ENCODE assay signal across 7 mouse cellular contexts in the genomic region with DNA sequence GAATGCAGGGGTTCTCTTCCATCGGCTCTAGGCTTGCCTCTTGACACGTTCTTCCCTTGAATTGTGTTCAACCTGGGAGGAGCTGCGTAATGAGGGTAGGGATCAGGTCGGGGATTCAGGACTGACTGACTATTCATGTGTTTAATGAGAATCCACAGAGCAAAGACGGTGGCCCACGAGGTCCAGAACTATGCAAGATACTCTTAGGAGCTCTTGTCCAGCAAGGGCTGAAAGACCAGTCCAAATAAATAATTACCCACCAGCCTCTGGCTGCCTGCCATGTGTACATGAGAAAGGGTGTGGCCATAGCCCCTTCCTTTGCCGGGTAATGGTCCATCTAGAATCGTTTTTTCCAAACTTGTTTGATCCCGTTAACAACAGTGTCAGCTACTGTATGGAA. TPM values are rescaled to one million over a fixed set of nuclear protein-coding genes. Genes with fewer than 3 reads are reported as not detected.
DNase-seq lines count a peak whose midpoint lies in the region; ATAC-seq and TF ChIP-seq lines count a peak whose summit lies in the region.

No protein-coding gene starts in this region.

- no peak overlapping the region for H3K4me3 ChIP-seq in lung, embryonic 15.5 days
- no peak overlapping the region; the same call in 1 of the 2 replicates for H3K4me3 ChIP-seq in hindbrain, embryonic 15.5 days
- 0 out of 2 replicates have a peak overlapping the region, but pooled peaks have one; percentile 95 for H3K4me3 ChIP-seq in limb, embryonic 14.5 days (replicated peaks; ENCODE audit: low read length)
- H3K4me3 ChIP-seq in small intestine, adult 2 months (ENCODE audit: low read depth, low read length), result no peak overlapping the region

- no peaks in the 10 kb centered on the region for H3K36me3 ChIP-seq in lung, embryonic 15.5 days
- H3K36me3 ChIP-seq in hindbrain, embryonic 15.5 days, result no peaks in the 10 kb centered on the region
- H3K36me3 ChIP-seq in limb, embryonic 14.5 days (ENCODE audit: control insufficient read depth, insufficient read depth, low read length), result no peaks in the 10 kb centered on the region
- H3K36me3 ChIP-seq in small intestine, adult 2 months (ENCODE audit: control insufficient read depth, insufficient read depth, low read length), result no peaks in the 10 kb centered on the region

- WGBS in lung, embryonic 15.5 days, result 14% methylated on average over 9 of the region's 9 CpGs
- 28% methylated on average over 9 of the region's 9 CpGs for WGBS in hindbrain, embryonic 15.5 days
- WGBS in limb, embryonic 14.5 days, result 37% methylated on average over 9 of the region's 9 CpGs
- WGBS in small intestine, adult 2 months, result 21% methylated on average over 9 of the region's 9 CpGs

- H3K27me3 ChIP-seq in lung, embryonic 15.5 days, result no peaks in the 10 kb centered on the region
- H3K27me3 ChIP-seq in hindbrain, embryonic 15.5 days, result no peaks in the 10 kb centered on the region
- H3K27me3 ChIP-seq in limb, embryonic 14.5 days (ENCODE audit: control insufficient read depth, insufficient read depth, low read length), result no peaks in the 10 kb centered on the region
- H3K27me3 ChIP-seq in small intestine, adult 2 months (ENCODE audit: control insufficient read depth, insufficient read depth, low read length), result no peaks in the 10 kb centered on the region

- TF ChIP-seq CTCF in small intestine, adult 2 months (IDR thresholded peaks at IDR 0.05; ENCODE audit: extremely low read depth, insufficient read length, insufficient replicate concordance, low read depth, low read length), result no peak

- H3K9me3 ChIP-seq in lung, embryonic 15.5 days, result no peaks in the 10 kb centered on the region
- no peaks in the 10 kb centered on the region for H3K9me3 ChIP-seq in hindbrain, embryonic 15.5 days
- H3K9me3 ChIP-seq in limb, embryonic 14.5 days (ENCODE audit: control insufficient read depth, low read length), result no peaks in the 10 kb centered on the region

- no peak for ATAC-seq in lung, embryonic 15.5 days (ENCODE audit: borderline replicate concordance, extremely low read depth, low FRiP score, low TSS enrichment)
- ATAC-seq in hindbrain, embryonic 15.5 days (ENCODE audit: low FRiP score, low read depth), result no peak
- no peak for ATAC-seq in limb, embryonic 14.5 days (ENCODE audit: low FRiP score, low read depth)

- no peak overlapping the region for H3K9ac ChIP-seq in lung, embryonic 15.5 days
- no peak overlapping the region for H3K9ac ChIP-seq in hindbrain, embryonic 15.5 days
- H3K9ac ChIP-seq in limb, embryonic 14.5 days (ENCODE audit: low read depth, low read length, severe bottlenecking), result no peak overlapping the region

- H3K27ac ChIP-seq in lung, embryonic 15.5 days, result 0 out of 2 replicates have a peak overlapping the region, but pooled peaks have one; percentile 17
- H3K27ac ChIP-seq in hindbrain, embryonic 15.5 days (replicated peaks), result 0 out of 2 replicates have a peak overlapping the region, but pooled peaks have one; percentile 2
- H3K27ac ChIP-seq in limb, embryonic 14.5 days (replicated peaks; ENCODE audit: low read depth, low read length), result no peak overlapping the region
- H3K27ac ChIP-seq in small intestine, adult 2 months (ENCODE audit: insufficient read depth, low read depth, low read length), result peak overlapping the region; percentile 91

- no peak for TF ChIP-seq POLR2A in limb, embryonic 14.5 days (IDR thresholded peaks at IDR 0.05; ENCODE audit: borderline replicate concordance, extremely low read depth, insufficient read depth, insufficient read length)
- no peak for TF ChIP-seq POLR2A in small intestine, adult 2 months (IDR thresholded peaks at IDR 0.05; ENCODE audit: low read depth, low read length)

- H3K4me2 ChIP-seq in lung, embryonic 15.5 days, result peak overlapping the region; percentile 14; the same call in 1 of the 2 replicates
- peak overlapping the region; percentile 80 for H3K4me2 ChIP-seq in hindbrain, embryonic 15.5 days
- H3K4me2 ChIP-seq in limb, embryonic 14.5 days (replicated peaks; ENCODE audit: low read depth, low read length, severe bottlenecking), result peak overlapping the region; percentile 92

- no peak for DNase-seq in lung, postnatal 25 days (ENCODE audit: low spot score)
- no peak for DNase-seq in limb, embryonic 14.5 days (ENCODE audit: low spot score)
- no peak for DNase-seq in urinary bladder, postnatal 25 days (ENCODE audit: low spot score)
- DNase-seq in layer of hippocampus, adult 9-10 months (ENCODE audit: low spot score), result no peak

- H3K4me1 ChIP-seq in lung, embryonic 15.5 days, result peaks cover 74% of the 10 kb centered on the region
- H3K4me1 ChIP-seq in hindbrain, embryonic 15.5 days (replicated peaks), result peaks cover 76% of the 10 kb centered on the region
- peaks cover 60% of the 10 kb centered on the region for H3K4me1 ChIP-seq in limb, embryonic 14.5 days (ENCODE audit: control insufficient read depth, insufficient read depth, low read length)
- peaks cover 50% of the 10 kb centered on the region; the same call in 1 of the 2 replicates for H3K4me1 ChIP-seq in small intestine, adult 2 months (ENCODE audit: control insufficient read depth, insufficient read depth, insufficient read length, low read length)

RNA-seq across cellular contexts. Expression of gene Zmiz1, which starts 4.9 kb away (rescaled TPM):
- 19.8 and 23.8 TPM in 2 replicates for polyA plus RNA-seq in lung, embryonic 15.5 days (2015; fragmentation: Nextera tagmentation; extraction: Ambion mirVana)
- polyA plus RNA-seq in hindbrain, embryonic 15.5 days (2015; fragmentation: Nextera tagmentation; extraction: Ambion mirVana), result 70.9 and 72.6 TPM in 2 replicates
- polyA plus RNA-seq in limb, embryonic 14.5 days (2012; rRNA removed), result 81.2 and 117 TPM in 2 replicates
- polyA plus RNA-seq in limb, embryonic 14.5 days (2014; fragmentation: Nextera tagmentation; extraction: Ambion mirVana), result 61.8 and 75.8 TPM in 2 replicates
- polyA plus RNA-seq in small intestine, adult 2 months (2012; rRNA removed), result 35.0 and 91.5 TPM in 2 replicates

Comparison
In these comparisons a context has a peak if more than half of its experiments do, and no peak if none do; other contexts are left out.
1. H3K4me2 ChIP-seq: peak in every context shown above with its lines; median percentile 92 in limb, embryonic 14.5 days; 80 in hindbrain, embryonic 15.5 days; 14 in lung, embryonic 15.5 days.